Mouse (Mus musculus): ENCODE data around the gene Gm11084.

Gm11084 gene

DNA sequence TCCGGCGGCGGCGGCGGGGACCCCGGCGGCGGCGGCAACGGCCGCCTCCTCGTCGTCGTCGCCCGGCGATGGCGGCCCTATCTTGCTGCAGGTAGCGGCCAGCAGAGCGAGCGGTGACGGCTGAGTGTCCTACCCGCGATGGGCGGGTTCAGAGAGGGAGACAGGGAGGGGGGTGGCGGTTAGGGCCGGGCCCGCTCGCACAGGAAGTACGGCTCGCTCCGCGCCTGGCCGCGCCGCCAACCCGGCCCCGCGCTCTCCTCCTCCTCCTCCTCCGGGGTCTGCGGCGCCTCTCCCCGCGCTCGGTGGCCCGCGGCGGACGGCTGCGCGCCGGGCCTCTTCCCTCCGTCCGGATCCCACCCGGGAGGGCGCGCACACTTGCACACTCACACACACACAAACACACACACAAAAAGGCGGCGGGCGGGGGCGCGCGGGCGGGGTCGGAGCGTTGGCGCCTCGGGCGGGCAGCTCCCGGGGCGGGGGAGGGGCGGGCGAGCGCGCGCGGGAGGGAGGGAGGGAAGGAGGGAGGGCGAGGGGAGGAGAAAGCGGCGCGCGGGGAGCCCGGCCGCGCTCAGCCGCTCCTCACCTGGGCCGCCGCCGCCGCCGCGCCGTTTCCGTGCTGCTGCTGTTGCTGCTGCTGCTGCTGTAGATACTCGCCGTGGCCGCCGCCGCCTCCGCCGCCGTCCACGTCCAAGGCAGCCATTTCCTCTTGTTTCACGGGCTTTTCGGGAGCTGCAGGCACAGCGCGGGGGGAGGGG, 7.4 kb downstream of the Gm11084 start:
- CTCF ChIA-PET, result interaction anchor here in 2 of 4 experiments (0.5 to 0.6 kb wide), 4 partner anchors 15 to 1323 kb away, joined by 3 to 7 read pairs (median 4); no protein-coding TSS in a partner anchor
- POLR2A ChIA-PET, result interaction anchor here in 3 of 4 experiments (0.6 to 3.9 kb wide), 34 partner anchors 9 to 914 kb away, joined by 3 to 52 read pairs (median 5); partner anchors contain the start of gene Atf2 (in 1 of the 3)

DNA sequence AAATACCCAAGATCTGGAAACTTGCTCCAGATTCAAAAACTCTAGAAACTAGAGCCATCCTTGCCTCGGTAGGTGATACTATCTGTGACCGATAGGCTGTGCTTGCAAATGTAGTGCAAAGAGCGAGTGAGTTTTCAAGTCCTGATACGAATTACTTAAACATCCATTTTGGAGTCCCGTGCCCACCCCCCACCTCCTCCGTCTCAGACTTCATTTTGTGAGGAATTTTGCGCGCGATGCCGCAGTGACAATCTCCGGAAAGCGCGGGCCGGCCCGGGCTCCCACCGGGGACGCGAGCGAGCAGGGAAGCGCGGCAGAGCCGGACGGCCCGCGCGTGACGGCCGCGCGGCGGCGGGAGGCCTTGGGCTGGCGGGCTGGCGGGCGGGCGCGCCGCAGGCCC, 8.0 kb downstream of the Gm11084 start:
- ChIA-PET POLR2A (interaction anchor here in 2 of 4 experiments (1.1 to 3.8 kb wide), 6 partner anchors 11 to 44 kb away, joined by 3 to 45 read pairs (median 22); no protein-coding TSS in a partner anchor), CTCF (interaction anchor here in 1 of 4 experiments (0.5 kb wide), 1 partner anchor 1322 kb away, joined by 5 read pairs; no protein-coding TSS in a partner anchor)

DNA sequence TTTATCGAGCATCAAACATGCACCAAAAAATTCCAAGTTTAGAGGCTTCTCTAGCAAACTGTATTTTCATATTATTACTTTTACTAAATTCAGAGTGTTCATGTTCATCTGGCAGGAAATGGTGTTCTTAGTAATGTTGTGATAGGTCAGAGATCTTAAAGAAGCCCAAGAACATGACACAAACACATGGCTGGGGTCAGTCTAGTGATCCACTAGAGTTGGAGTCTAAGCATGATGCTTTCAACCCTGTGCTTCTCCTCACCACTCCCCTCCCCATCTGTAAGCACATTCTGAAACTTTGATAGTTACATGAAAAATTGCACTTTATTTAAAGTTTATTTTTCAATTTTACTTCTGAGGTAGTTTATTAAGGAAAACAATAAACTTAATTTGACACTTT, 9.2 kb downstream of the Gm11084 start:
- POLR2A ChIA-PET, result interaction anchor here in 3 of 4 experiments (0.6 to 2.3 kb wide), 12 partner anchors 9 to 538 kb away, joined by 3 to 9 read pairs (median 4); no protein-coding TSS in a partner anchor
- CTCF ChIA-PET, result no interaction called here

DNA sequence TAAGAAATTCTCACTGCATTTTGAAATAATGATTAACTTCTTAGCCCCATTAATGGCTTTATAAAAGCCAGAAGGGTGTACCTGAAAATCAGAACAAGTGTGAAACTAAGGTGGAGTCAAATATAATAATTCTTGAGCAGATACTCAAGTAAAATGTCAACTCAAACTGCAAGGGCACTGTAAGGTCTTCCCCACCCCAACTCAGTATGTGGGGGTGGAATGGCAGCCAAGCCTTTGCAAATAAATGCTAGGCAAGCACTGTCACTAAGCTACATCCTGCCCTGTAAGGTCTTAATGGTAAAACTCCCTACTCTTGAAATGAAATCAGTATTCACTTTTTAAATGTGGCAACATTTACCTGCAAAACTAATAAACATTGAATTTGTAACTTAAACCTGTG, 10.5 kb downstream of the Gm11084 start:
- POLR2A ChIA-PET, result interaction anchor here in 2 of 4 experiments (0.9 to 2.3 kb wide), 5 partner anchors 9 to 62 kb away, joined by 3 to 9 read pairs (median 4); no protein-coding TSS in a partner anchor

DNA sequence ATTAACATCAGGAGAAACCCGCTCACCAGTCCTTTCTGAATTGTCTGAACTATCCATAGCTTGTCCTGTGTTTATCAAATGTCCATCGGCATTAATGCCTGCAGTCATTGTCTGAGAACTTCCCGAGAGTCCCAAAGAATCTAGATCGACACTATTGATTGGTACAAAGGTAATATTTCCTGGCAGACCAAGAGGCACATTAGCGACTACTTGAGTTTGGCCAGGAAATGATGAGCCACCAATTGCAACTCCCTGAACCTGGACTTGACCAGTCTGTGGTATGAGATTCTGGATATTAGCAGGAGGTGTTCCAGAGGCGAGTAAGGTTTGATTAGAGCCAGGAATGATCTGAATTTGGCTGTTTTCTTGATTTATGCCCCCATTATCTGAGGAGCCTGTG, 15.7 kb downstream of the Gm11084 start:
- POLR2A ChIA-PET, result interaction anchor here in 1 of 4 experiments (1.7 kb wide), 1 partner anchor 10 kb away, joined by 10 read pairs; the partner anchor contains the start of gene Sp3
- CTCF ChIA-PET, result interaction anchor here in 1 of 4 experiments (0.5 to 0.6 kb wide), 3 partner anchors 10 to 68 kb away, joined by 3 read pairs; partner anchors contain the start of gene Sp3

More for the DNA sequence above, 10.5 kb downstream of the Gm11084 start:
- CTCF ChIA-PET, result no interaction called here

DNA sequence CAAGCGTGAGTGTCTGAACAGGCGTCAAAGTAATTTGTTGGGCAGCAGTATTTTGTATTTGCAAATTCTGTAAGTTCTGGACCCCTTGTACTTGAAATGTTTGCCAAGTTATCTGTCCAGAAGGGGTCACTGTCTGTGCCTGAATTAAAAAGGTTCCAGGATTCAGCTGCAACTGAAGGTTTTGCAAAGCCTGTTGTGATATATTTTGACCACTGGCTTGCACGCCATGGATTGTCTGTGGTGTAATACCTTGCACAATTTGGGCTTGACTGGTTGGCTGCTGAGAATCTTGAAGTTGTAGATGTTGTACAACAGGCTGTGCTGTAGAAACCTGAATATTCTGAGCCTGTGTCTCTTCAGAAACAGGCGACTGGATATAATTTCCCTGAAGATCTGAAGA, 16.2 kb downstream of the Gm11084 start:
- CTCF ChIA-PET, result interaction anchor here in 1 of 4 experiments (0.5 to 0.6 kb wide), 3 partner anchors 10 to 69 kb away, joined by 3 read pairs; partner anchors contain the start of gene Sp3

DNA sequence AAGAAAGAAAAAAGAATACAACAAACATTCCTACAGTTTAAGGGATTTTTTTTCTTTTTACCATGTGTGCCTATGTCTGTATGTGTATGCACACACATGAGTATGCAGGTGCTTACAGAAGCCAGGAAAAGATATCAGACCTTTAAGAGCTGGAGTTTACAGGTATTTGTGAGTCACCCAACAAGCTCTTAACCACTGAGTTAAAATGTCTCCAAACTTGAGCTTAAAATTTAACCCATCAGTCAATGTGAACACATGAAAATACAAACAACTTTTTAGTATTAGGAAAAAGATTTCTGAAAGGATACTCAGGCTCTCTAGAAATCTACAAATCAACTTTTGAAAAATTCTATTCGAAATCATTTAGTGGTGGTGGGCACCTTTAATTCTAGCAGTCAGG, 18.0 kb downstream of the Gm11084 start:
- ChIA-PET CTCF (interaction anchor here in 2 of 4 experiments (0.5 to 0.7 kb wide), 2 partner anchors 61 to 70 kb away, joined by 3 to 4 read pairs; no protein-coding TSS in a partner anchor), POLR2A (interaction anchor here in 2 of 4 experiments (0.8 to 1.7 kb wide), 6 partner anchors 8 to 53 kb away, joined by 3 to 5 read pairs (median 4); partner anchors contain the start of gene Sp3 (in 2 of the 2))

More for the DNA sequence above, 16.2 kb downstream of the Gm11084 start:
- POLR2A ChIA-PET, result interaction anchor here in 2 of 4 experiments (1.7 kb wide), 2 partner anchors 10 kb away, joined by 5 to 10 read pairs; partner anchors contain the start of gene Sp3 (in 2 of the 2)

DNA sequence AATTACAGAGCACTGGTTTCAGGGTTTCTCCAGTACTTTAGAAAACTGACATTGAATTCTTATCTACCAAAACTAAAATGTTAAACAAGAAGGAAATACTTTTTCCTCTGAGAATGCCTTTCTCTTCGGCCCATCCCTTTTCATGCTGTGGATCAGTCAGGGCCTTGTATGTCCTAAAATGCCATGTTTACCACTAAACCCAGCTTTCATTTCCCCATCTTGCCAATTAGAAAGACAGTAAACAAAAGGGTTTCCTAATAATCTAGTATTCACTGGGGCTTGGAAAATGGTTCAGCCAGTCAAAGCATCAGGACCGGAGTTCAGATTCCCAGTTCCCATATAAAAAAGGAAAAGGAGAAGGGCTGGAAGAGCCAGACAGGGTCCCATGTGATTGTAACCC, 21.1 kb downstream of the Gm11084 start:
- ChIA-PET CTCF (interaction anchor here in 1 of 4 experiments (0.7 kb wide), 1 partner anchor 78 kb away, joined by 4 read pairs; no protein-coding TSS in a partner anchor), POLR2A (interaction anchor here in 2 of 4 experiments (0.9 to 3.7 kb wide), 3 partner anchors 9 to 90 kb away, joined by 3 to 13 read pairs (median 3); partner anchors contain the start of gene Sp3 (in 1 of the 2))

DNA sequence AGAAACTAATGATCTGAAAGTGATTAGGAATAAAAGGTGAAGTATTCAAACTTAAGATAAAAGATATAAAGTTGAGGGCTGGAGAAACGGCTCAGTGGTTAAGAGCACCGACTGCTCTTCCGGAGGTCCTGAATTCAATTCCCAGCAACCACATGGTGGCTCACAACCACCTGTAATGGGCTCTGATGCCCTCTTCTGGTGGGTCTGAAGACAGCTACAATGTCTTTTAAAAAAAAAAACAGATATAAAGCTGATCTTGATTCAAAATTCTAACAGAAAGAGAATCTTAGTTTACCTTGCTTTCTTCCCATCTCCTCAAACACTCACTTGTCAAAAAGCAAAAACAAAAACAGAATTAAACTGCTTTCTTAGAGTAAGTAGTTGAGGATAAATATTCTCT, 30.1 kb downstream of the Gm11084 start:
- POLR2A ChIA-PET, result interaction anchor here in 2 of 4 experiments (0.9 to 2.1 kb wide), 7 partner anchors 10 to 441 kb away, joined by 3 to 13 read pairs (median 4); partner anchors contain the start of gene Sp3 (in 1 of the 2)
- CTCF ChIA-PET, result interaction anchor here (0.6 to 1.4 kb wide), 5 partner anchors 15 to 322 kb away, joined by 3 to 5 read pairs (median 3); no protein-coding TSS in a partner anchor

DNA sequence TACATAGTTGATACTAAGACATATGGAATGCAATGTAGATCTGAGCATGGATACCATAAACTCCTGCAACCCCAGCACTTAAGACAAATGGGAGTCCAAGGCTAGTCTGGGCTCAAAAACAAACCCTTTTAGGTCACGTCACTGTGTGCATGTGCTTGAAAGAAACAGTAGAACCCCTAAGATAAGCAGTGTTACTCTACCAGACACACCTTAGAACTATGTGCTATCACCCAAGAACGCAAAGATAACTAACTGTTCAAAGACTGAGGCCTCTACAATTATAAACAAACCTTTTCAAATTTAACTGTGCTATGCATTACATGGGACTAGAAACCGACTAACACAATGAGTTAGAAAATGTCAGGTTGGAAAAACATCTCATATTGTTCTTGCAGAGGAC, 33.5 kb downstream of the Gm11084 start:
- ChIA-PET POLR2A (no interaction called here), CTCF (no interaction called here)

DNA sequence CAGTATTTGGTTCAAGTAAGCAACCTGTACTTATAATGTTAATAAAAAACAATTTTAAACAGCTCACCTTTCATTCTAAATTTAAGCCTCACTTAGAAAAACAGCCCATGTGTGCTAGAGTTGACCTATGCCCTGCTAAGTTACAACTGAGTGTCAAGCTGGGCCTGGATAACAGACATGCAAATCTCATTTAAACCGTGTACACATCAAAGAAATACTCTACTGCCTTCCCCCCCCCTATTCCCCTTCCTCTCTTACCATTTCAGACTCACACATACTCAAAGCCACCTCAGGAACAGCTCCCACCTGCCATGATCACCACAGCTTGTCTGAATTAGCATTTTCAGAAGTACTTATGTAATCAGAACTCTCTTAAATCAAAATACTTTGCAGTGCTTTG, 50.6 kb downstream of the Gm11084 start:
- ChIA-PET POLR2A (interaction anchor here in 2 of 4 experiments (0.6 to 1.6 kb wide), 6 partner anchors 9 to 196 kb away, joined by 3 to 7 read pairs (median 4); no protein-coding TSS in a partner anchor), CTCF (interaction anchor here in 1 of 4 experiments (1.0 kb wide), 1 partner anchor 419 kb away, joined by 3 read pairs; no protein-coding TSS in a partner anchor)

DNA sequence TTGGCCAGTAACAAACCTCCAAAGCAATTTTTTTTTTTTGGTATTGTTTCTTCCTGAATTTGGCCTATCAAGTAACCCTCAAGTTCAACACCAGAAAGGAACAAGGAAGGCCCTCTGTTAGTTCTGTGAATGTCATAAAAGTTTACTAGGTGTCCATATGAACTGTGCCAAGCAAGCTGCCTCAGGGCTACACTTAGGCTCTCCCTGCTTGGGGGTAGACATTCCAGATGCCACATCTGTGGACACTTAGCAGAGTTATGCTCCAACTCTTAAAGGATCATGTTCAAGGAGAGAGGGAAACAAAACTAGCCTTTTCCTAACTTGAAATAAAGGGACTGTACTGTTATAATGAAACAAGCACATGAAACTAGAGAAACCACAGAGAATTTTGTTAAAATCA, 54.3 kb downstream of the Gm11084 start:
- CTCF ChIA-PET, result interaction anchor here in 2 of 4 experiments (0.6 to 1.1 kb wide), 2 partner anchors 25 to 459 kb away, joined by 3 read pairs; no protein-coding TSS in a partner anchor

DNA sequence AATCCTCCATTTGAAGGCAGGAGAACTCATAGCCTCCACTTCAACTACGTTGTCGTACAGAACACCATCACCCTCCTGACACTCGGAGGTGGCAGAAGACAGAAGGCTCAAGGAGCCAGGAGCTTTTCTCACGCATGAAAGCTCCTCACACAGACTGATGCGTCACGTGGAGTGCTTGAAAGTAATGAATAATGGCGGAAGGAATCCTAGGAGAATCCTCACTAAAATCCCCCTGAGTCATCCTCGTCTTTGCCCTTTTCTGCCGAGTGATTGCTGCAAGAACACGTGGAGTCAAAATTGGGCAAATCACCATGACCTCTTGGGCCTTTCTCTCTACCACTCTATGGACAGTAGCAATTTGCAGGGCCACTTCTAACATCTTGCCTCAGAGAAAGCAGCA, 61.5 kb downstream of the Gm11084 start:
- ChIA-PET POLR2A (interaction anchor here in 2 of 4 experiments (0.6 to 1.0 kb wide), 6 partner anchors 11 to 400 kb away, joined by 3 to 7 read pairs (median 5); no protein-coding TSS in a partner anchor), CTCF (no interaction called here)

More for the DNA sequence above, 54.3 kb downstream of the Gm11084 start:
- POLR2A ChIA-PET, result interaction anchor here in 2 of 4 experiments (0.6 to 1.2 kb wide), 3 partner anchors 15 to 457 kb away, joined by 3 to 5 read pairs (median 3); no protein-coding TSS in a partner anchor

Measured in embryonic stem cell, embryonic (primary cell).